Mouse (Mus musculus) kidney, adult 18-20 months (tissue): Measurements from ENCODE around the gene Cntfr.

ENCODE experiments used
- DNase-seq: peaks from one replicate; pipeline ENCODE4 v3.0.0; 2021

Gene Cntfr

DNA sequence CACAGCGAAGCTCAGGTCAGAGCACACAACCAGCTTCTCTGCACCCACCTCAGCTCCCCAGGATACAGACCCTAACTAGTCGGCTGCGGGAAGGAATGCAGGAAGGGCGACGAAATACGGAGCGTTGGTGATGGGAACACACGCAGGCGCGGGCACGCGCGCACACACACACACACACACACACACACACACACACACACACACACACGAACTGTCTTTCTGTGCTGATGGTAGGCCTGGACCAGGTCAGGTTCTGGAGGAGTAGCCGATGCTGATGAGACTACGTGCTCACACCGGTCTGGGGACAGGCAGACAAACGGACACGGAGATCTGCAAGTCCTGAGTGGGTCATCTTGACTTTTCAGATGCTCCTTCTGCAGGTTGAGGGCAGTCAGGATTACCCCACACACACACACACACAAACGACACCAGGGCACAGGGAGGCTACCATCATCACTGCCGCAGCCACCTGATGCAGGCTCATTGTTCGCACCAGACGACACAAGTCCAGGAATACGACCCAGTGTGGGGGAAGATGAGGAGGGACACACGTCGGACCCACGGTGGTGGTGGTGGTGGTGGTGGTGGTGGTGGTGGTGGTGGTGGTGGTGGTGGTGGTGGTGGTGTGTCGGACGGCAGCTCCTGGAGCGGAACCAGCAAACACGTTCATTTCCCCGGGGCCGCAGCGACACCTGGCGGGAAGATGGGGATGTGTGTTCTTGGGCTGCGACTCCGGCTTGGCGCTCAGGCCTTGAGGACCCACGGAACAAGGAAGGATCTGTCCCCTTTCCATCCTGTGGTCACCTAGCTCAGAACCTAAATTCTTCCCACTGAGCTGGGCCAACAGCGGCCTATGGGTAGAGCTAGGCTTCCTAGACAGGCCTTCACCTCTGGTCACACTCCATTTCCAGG, at the start of gene Cntfr:
Cntfr (minus strand) TSS at position 160 of the 912 bp plus-strand sequence.
- DNase-seq = peak; percentile 88

DNA sequence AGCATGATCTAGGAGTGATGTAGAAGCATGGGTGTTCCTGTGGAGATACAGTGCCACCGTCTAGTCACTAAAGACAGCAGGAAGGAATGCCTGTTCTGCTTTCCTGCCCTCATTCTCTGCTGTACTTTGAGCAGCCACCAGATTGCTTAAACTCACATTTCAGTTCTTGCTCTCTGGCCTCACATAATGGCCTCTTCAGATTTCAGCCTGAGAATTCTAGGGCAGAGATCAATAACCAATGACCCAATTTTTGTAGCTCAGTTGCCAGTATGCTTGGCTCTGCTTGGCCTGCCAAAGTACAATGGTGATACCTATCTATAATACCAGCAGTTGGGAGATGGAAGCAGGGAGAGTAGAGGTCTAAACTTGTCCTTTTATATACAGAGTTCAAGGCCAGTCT, 48.1 kb upstream of the Cntfr start:
- DNase-seq = no peak

DNA sequence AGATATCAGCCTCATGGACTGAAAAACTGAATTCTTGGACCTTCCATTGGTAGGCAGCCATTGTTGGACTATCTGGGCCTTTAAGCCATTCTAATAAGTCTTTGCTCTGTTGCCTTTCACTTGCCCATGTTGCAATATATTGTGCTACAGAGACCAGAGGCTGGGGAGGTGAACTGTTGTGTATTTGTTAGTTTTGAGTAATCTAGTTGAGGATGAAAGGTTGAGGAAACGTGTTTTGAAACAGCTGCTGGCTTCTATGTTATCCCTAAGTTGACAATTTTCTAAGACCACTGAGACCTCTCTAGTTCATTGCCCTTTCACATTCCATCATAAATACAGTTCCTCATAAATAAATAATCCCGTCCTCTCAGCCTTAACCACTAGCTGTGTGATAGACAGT, 47.2 kb upstream of the Cntfr start:
- no peak for DNase-seq

DNA sequence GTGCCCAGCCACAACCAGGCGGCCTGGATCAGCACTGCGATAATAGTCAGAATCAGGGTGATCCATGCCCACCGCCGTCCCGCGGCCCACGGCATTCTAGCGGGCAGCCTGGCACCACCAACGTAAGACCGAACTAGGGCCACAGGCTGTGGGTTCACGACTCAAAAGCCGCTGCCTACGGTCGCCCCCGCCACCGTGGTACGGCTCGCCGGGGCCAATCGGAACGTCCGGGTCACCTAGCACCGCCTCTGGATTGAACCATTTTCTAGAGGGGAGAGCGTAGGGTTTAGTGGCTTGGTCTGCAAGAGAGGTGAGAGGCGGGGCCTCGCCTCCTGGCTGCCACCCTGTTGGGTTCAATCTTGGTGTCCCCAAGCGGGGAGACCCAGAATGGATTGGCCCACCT, 44.3 kb upstream of the Cntfr start:
- peak; percentile 95 for DNase-seq

DNA sequence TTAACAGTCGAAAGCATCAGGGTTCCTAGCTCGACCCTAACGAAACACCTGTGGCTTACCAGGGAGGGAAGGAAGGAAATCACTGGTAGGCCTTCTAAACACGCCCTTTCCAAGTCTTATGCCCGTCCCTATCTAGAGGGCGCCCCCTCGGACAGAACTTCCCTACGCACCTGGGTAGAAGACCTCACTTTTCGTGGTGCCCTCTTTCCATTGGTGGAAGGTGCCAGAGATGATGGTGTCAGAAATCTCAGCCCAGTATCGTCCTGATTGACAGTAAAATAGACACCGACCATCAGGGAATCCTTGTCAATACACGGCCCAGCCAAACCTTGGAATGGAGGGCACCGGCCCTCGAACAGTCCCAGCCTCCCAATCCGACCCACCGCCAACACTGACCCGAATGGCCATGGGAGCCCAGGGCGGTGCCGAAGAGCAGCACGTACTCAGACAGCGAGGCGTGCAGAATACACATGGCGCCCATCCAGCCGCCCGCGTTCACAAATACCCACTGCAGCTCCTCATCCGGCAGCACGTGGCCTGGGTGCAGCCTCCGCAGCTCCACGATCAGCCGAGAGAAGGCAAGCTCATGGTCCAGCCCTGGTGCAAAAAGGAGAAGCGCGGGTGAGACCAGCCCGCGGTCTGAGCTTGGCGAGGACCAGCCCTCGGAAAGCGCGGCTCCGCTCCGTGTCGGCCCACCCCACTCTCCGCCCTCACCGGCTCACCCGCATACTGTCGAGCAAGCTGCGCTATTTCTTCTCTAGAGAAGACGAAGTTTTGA, 43.7 kb upstream of the Cntfr start:
- no peak for DNase-seq

DNA sequence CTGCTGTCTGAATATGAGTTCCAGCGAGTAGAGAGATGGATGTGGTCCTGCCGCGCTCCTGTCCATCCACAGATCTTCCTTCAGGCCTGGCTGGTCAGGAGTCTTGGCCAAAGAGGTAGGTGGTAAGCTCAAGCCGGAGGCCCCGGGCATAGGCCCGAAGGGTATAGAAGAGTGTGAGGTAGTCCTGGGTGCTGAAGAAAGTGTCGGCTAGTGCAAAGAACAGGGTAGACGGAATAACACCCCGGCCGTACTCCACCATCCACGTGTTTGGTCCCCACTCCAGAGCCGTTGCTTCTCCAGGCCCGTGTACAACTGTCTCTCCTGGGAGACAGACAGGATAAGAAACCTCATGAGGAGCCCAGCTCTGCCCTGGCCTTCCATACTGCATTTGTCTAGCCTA, 42.4 kb upstream of the Cntfr start:
- DNase-seq = no peak

DNA sequence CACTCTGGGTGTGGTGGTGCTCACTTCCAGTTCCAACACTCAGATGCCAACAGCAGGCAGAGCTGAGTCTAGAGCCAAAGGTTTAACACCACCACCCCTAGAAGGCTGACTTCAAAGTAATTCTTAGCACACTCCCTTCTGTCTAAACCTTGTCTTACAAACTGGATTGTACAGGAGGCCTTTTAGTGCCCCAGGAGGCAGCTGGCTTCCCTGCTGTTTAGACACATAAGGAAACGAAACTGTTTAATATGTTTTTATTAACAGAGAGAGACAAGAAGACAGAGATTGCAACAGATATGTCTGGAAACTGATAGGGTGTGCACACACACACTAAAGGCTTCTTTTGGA, 41.3 kb upstream of the Cntfr start:
- no peak for DNase-seq

DNA sequence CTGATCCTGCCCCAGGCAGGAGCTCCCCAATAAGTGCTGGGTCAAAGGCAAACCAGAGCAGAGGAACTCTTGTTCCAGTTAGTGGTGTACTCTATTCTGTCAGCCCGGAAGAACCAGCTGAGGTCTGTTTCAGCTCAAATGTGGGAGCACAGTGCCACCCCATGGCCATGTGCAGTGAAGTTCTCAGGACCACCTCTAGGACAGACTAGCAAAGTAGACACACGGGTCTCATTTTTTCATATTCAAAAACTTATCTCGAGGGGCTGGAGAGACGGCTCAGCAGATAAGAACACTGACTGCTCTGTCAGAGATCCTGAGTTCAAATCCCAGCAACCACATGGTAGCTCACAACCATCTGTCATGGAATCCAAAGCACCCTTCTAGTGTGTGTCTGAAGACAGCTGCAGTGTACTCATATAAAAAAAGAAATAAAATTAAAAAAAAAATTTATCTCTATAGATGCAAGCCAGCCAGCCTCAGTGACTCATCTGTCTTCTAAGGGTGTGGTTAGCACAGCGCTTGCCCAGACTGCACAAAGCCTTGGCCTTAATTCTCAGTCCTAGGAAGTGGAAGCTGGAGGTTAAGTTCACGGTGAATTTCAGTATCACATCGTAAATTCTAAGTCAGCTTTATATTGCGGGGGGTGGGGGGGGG, 40.8 kb upstream of the Cntfr start:
- DNase-seq = peak; percentile 80

DNA sequence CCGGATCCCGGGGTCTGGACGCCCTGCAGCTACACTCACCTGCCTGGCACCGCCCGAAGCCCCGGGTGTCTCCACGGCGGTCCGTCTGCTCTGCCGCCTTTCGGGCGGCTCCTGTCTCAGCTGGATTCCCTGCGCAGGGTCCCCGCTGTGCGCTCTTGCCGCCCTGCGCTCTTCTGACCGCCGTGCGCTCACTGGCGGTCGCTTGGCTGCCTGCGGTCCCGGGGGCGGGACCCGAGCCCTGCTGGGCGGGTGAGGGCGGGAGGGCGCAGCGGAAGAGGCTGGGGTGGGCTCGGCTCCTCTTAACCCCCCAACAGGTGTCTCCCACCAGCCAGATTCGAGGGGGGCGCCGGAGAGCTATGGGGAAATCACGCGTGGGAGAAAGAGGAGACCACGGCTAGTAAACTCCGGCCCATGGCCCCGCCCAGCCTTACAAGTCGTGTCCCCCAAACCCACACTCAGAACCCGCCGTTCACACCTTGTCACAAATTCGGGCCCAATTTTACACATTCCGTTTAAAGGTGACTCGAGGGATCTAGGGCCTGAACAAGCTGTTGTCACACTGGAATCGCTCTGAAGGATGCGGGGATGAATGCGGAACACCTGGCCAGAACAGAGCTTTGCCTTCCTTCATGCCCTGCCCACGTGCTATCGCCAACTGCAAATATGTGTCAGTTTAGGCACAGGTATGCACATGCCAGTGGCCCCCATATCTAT, 34.3 kb upstream of the Cntfr start, which contains the start of gene Arid3c:
Arid3c (minus strand) TSS at position 91 of the 714 bp plus-strand sequence.
- no peak for DNase-seq

DNA sequence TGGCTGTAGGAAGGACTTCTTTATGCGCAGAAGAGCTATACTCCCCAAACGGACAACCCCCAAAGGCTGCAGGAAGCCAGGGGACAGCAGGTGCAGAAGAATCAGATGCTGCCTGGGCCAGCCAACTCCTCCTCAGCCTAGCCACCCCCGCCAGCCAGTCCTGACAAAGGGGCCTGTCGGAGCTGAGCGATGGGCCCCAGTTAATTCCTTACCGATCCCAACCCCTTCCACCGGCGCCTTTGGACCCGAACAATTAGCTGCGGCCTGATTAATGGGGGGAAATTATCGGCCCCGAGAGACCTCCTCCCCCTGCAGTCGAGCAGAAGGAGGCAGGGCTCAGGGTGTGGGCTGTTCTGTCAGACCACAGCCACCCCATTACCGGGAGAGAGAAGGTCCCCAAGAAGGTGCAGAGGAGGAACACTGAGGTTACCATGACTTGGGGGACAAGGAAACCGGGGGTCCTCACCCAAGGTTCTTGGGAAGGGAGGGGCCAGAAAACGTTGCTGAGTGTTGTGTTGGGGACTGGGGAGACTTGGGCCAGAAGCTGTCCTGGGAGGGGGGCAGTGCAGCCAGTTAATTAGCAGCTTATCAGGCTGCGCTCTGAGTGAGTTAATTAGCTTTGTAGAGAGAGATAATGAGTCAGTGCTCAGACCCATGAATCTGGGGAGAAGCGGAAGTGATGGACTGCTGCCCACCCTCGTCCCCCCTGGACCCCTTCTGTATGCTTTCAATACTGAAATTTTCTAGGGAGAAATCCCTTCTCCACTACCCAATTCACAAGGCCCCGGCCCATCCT, 30.1 kb upstream of the Cntfr start:
- DNase-seq = no peak

DNA sequence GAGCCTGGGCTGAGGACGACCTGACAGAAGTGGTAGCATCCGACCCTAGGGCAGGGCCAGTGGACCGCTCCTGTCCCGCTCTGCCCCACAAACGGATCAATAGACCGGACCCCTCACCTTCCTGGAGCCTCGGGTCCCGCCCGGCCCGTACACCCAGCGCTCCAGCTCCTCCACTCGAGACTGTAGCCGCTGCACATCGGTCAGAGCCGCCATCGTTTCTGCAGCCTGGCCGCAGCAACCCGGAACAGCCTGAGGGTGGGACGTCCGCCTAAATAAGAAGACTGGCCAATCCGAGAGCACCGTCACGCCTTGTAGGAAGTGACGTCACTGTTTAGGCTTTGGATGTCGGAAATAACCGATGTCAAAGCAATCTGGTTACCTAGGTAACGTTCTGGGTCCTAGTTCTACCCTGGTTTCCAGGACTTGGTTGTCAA, 26.0 kb upstream of the Cntfr start, which contains the start of gene Dctn3:
Dctn3 (minus strand) TSS at position 253 of the 434 bp plus-strand sequence.
- DNase-seq = peak; percentile 90

DNA sequence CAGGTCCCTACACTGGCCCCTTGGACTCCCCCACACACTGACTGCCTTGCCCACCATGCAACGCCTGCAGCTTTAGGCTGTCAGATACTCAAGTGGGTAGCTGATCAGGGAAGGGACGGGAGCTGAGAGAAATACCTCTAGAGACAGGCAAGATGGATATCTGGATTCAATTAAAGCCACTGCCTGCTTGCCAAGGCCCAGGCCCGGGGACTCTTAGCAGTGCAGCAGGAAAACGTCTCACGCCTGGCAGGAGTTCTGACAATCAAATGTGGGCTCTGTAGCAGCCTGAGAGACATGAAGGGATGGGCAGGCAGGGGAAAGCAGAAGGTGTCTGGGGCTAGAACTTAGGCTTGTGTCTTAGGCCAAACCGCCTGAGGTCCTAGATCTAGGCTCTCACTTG, 19.9 kb upstream of the Cntfr start:
- DNase-seq = no peak

DNA sequence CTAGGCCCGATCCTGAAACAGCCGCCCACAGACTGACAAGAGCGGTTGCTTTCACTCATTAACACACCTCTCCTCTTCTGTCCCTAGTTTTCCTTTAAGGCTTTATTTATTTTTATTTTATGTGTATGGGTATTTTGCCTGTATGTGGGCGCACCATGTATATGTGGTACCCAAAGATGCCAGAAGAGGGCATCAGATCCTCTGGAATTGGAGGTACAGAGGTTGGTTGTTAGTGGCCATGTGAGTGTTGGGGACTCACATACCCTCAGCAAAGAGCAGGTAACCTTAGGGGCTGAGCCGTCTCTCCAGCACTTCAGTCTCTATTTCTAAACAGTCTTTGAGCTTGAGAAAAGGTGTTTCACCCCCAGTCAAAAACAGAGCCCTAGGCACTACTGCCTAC, 18.7 kb upstream of the Cntfr start:
- peak; percentile 57 for DNase-seq

DNA sequence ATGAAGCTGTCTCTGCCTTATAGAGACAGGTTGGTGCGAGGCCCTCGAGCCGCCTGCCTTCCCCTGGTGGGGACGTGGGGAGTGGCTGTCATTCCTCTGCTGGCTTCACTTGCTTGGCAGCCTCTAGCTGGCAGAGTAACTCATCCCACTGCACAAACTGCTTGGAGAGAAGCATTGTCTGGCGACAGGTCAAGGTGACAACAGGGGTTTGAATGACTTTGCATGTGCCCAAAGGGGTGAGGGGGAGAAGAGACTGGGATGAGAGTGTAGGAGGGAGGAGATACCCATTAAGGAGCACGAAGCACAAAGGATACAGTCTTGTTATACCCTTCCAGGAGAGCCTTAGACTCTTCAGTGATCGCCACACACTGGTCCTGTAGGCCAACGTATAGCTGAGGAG, 18.2 kb upstream of the Cntfr start:
- no peak for DNase-seq

DNA sequence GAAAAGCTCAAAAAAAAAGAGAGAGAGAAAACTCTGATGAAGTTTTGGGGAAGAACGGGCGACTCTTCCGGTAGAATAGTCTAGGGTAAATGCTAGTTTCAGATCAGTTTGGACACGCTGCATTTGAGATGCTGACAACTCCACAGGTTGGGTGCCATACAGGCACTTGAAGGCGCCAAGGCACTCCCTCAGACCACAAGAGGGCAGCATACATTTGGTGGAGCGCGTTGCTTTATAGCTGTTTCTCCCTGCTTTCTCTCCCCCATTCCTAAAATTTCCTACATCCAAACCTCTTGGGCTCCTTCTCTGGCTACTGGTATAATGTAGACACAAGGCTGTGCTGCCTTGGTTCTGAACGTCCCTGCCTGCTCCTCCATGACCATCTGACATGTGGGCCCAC, 17.4 kb upstream of the Cntfr start:
- DNase-seq = peak; percentile 69

DNA sequence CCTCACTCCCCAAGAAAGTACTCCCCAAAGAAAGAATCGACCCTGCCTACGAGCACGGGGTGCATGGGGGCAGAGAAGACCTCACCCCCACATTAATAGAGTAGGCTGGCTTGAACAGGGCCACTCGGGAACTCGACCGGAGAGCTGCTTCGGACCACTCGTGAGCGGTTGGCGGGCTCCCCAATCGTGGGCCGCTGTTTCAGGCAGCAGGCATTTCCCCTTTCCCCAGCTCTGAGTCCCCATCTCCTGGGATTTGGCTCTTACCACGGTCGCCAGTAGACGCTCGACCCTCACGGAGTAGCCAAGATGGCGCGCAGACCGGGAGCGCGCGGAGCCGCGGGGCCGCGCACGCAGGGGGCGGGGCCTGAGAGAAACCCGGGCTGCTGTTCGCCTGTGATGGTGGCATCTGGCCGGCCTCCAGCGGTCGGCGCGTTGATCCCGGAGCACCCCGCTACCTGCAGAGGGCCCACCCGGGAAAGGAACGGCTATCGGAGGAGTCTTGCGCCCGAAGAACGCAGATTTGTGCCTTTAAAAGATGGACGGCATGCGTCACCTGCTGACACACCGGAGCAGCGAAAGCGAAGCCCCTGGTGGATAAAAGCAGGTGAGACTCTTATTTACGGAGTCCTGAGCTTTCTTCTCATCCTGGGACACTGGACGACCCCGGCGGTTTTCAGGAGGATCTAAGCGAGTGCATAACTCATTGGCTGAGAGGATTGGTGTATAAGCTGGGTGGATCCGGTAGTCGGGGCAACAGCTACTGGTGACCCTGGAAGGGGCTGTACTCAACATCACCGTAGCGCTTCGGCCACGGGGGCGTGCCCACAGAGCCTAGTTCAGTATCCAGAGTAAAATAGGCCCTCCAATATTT, 16.5 kb upstream of the Cntfr start, which contains the start of gene Rpp25l:
Rpp25l (minus strand) TSS at position 338 of the 871 bp plus-strand sequence.
- peak; percentile 92 for DNase-seq

DNA sequence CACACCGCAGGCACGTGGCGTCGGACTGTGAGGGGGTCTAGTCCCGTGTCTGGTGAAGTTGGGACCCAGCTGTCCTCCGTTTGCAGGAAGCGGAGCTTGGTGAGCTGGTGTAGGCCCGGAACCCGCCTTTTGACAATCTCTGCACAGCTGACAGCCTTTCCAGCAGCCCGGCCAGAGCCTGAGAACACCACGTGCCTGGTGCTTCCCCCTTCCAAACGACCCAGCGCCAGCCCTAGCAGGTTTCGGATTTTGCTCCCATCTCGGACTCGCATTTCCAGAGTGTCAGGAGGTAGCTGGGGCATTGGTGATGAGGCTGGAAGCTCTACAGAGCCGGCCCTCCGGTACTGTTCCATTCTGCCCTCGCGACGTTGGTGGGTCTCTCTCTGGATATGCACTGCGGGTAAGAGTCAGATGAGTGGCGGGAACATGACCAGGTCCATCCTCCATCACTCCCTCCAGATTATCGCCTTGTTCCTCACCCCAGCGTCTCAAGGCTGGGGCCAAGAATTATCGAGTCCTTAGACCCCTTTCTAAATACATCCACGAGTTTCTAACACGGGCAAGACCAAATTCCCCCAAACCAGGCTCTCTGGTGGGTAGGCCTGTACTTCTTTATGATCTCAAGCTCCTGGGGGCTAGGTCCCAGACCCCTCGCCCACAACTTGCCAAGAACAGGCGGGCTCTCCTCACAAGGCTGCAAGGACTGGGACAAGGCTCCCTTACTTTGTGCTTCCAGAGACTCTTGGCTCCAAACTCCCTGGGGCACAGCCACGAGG, 15.7 kb upstream of the Cntfr start:
- peak; percentile 25 for DNase-seq

DNA sequence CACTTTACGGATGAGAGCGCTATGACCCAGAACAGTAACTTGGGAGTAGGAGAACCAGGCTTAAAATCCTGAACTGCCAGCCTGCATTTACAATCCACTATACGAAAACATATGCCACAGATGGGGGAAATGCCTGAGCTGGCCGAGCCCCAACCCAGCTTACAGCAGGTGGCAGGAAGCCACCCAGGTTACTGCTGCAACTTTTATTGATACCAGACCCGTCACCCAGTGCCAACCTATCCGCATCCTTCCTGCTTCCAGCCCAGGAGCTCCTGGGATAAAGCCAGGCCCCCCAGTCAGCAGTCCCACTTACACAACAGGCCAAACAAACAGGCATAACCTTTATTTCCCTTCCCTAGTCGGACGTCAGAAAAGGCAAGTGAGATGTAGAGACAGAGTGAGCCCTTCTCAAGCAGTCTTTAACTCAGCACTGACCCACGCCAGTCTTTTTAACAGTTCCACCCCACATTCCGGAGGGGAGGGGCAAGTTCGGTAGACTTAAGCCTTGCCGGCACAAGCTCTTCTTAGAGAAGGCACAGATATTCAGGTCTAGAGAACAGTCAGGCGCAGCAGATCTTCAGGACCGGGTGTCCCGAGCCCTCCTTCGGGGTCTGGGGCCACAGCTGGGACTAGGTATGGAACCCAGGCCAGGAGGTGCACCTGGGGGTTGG, 15.0 kb upstream of the Cntfr start:
- DNase-seq = no peak

DNA sequence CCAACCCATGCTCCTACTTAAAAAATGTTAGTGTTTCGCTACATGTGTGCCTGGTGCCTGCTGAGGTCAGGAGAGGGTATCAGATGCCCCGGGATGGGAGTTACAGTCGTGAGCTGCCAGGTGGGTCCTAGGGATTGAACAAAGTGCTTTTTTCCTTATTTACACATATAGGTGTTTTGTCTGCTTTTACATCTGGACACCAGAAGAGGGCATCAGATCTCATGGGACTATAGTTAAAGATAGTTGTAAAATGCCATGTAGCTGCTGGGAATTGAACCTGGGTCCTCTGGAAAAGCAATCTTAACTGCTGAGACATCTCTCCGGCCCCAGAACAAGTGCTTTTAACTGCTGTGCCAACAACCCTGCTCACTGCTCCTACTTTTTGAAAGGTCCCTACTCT, 13.3 kb upstream of the Cntfr start:
- no peak for DNase-seq
